Mouse (Mus musculus) neural tube, embryonic 14.5 days (tissue): ENCODE measurements at regions not wholly inside any gene's neighbourhood (a gene's known extent, or its start where the extent isn't known, plus 50 kb on each side); places are given as distances from the start of the nearest gene placed in this dataset.
A peak's percentile ranks its signal among the peaks of the same experiment; 100 is the strongest.

ENCODE experiments used
- ATAC-seq: fragments of 200-750 bp; cut with Nextera tagmentation; 2 replicates; pipeline ENCODE4 v1.8.0; 2017; ENCODE audit warnings: low read depth, mild to moderate bottlenecking, moderate TSS enrichment, moderate library complexity
- H3K27ac ChIP-seq: fragments of 300-500 bp; sonication (generic); 2 replicates; pipeline ENCODE4 v1.5.1; 2014; ENCODE audit warnings: low read depth, mild to moderate bottlenecking, control low read depth, low read length, moderate library complexity, mixed read lengths
- H3K27me3 ChIP-seq: fragments of 300-500 bp; sonication (generic); 2 replicates; pipeline ENCODE4 v1.6.1; 2014; ENCODE audit warnings: low read length; ENCODE audit not compliant: control insufficient read depth, insufficient read depth
- H3K36me3 ChIP-seq: fragments of 300-500 bp; sonication (generic); 2 replicates; pipeline ENCODE4 v1.6.1; 2014; ENCODE audit warnings: low read length, mixed read lengths; ENCODE audit not compliant: control insufficient read depth, insufficient read depth
- H3K4me1 ChIP-seq: fragments of 300-500 bp; sonication (generic); 2 replicates; pipeline ENCODE4 v1.6.1; 2014; ENCODE audit warnings: low read length; ENCODE audit not compliant: control insufficient read depth, insufficient read depth
- H3K4me2 ChIP-seq: fragments of 300-500 bp; sonication (generic); 2 replicates; pipeline ENCODE4 v1.6.1; 2014; ENCODE audit warnings: mild to moderate bottlenecking, low read depth, low read length, control low read depth
- H3K4me3 ChIP-seq: fragments of 300-500 bp; sonication (generic); 2 replicates; pipeline ENCODE4 v1.5.1; 2014; ENCODE audit warnings: low read depth, low read length, control low read depth, mixed read lengths
- H3K9ac ChIP-seq: fragments of 300-500 bp; sonication (generic); replicated peaks from 2 replicates; pipeline ENCODE4 v1.6.1; 2014; ENCODE audit warnings: low read depth, mild to moderate bottlenecking, control low read depth, low read length, mixed read lengths
- H3K9me3 ChIP-seq: fragments of 300-500 bp; sonication (generic); 2 replicates; pipeline ENCODE4 v1.6.1; 2016; ENCODE audit warnings: low read length; ENCODE audit not compliant: control insufficient read depth
- whole genome bisulfite sequencing: fragments of 180-500 bp; shearing (Covaris S2); extraction: QIAGEN DNeasy Blood & Tissue Kit; methylation state at CpG from one replicate; pipeline ENCODE4 v1.1.7; 2014; 5-methylcytosine and 5-hydroxymethylcytosine counted together

GRCm38 (mm10) chr4:89428465-89428864 lies 117.6 kb upstream of the Cdkn2b start:
- H3K4me3 ChIP-seq = no peak overlapping the region
- WGBS = 72% methylated on average over 1 of the region's 1 CpGs
- no peak for ATAC-seq

GRCm38 (mm10) chr4:89427345-89428293 lies 116.8 kb upstream of the Cdkn2b start:
- no peak overlapping the region for H3K27ac ChIP-seq
- no peaks in the 10 kb centered on the region for H3K9me3 ChIP-seq
- H3K27me3 ChIP-seq = no peaks in the 10 kb centered on the region
- WGBS = 51% methylated on average over 9 of the region's 9 CpGs
- H3K4me1 ChIP-seq = no peaks in the 10 kb centered on the region
- peak; percentile 80; the same call in 1 of the 2 replicates for ATAC-seq
- H3K4me3 ChIP-seq = no peak overlapping the region
- no peak overlapping the region for H3K4me2 ChIP-seq
- H3K9ac ChIP-seq = no peak overlapping the region
- H3K36me3 ChIP-seq = no peaks in the 10 kb centered on the region

More at GRCm38 (mm10) chr4:89428465-89428864, 117.6 kb upstream of the Cdkn2b start:
- Histone ChIP-seq H3K27me3 (no peaks in the 10 kb centered on the region), H3K9me3 (no peaks in the 10 kb centered on the region), H3K4me1 (no peaks in the 10 kb centered on the region), H3K36me3 (no peaks in the 10 kb centered on the region), H3K27ac (no peak overlapping the region), H3K4me2 (no peak overlapping the region), H3K9ac (no peak overlapping the region)

DNA sequence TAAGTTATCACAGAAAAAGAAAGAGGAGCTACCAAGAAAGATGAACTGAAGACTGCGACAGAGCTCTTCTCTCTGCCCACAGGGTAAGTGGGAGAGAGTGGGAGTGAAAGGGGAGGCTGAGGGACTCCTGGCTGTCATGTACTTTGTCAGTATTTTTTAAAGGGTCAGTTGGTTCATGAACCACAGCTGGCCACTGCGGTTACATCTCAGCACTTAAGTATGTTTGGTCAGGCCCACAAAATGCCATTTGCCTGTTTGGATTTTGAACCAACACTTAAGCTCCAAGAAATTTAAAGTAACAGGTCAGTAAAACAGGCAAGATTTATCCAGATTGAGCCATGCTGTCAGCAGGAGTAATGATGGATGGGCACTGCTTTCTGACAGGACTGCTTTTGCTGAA lies 115.1 kb upstream of the Cdkn2b start:
- no peak for ATAC-seq
- Histone ChIP-seq H3K9ac (no peak overlapping the region), H3K9me3 (no peaks in the 10 kb centered on the region), H3K27ac (no peak overlapping the region), H3K27me3 (no peaks in the 10 kb centered on the region), H3K4me3 (no peak overlapping the region), H3K36me3 (no peaks in the 10 kb centered on the region), H3K4me2 (no peak overlapping the region), H3K4me1 (no peaks in the 10 kb centered on the region)
- WGBS = 77% methylated on average over 2 of the region's 2 CpGs

DNA sequence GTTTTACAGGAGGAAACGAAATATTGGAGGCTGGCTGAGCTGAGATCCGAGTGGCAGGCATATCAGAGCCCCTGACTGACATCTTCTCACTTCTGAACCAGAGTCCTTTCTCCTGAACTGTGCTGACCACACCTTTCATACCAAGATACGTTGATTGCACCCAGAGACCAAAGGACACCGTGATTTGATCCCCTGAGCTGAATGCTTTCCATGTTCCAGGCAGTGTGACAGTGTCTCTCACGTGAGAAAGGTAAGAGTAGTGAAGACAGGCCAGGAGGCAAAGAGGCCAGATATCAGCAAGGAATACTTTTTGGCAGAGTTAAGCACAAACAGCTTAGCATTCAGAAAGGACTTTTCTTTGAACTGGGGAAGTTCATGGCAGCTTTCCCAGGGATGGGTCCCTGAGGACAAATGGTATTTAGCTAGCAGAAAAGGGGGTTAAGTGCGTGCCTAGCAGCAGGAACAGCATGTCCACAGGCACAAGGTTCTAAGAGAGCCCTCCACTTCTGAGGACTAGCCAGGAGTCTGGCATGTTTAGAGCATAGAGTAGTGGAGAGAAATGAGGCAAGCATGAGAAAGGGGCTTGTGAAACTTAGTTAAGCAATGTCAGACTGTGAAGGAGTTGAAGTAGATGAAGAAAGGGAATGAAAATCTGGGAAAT lies 111.0 kb upstream of the Cdkn2b start:
- no peak overlapping the region for H3K9ac ChIP-seq
- H3K9me3 ChIP-seq = no peaks in the 10 kb centered on the region
- no peaks in the 10 kb centered on the region for H3K4me1 ChIP-seq
- no peak for ATAC-seq
- H3K36me3 ChIP-seq = no peaks in the 10 kb centered on the region
- H3K4me2 ChIP-seq = no peak overlapping the region
- no peaks in the 10 kb centered on the region for H3K27me3 ChIP-seq
- no peak overlapping the region for H3K4me3 ChIP-seq
- H3K27ac ChIP-seq = no peak overlapping the region
- 68% methylated on average over 6 of the region's 6 CpGs for WGBS

DNA sequence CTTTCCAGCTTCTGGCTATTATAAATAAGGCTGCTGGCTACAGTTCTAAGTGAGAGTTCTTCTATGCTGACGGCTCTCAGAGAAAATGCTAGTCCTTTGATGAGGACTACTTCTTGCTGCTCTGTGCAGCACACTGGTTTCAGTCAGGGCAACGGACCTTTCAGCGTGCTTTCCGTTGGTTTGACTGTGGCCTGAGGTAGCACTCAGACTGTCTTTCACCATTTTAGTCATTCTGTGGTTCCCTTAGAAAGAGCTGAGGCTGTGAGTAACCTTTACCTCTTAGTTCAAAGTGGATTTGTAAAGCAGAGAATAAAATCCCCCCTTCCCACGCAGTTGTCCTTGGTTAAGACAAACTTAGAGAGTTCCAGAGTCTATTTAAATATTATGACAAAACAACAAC lies 110.0 kb upstream of the Cdkn2b start:
- H3K9ac ChIP-seq = no peak overlapping the region
- no peaks in the 10 kb centered on the region for H3K36me3 ChIP-seq
- no peaks in the 10 kb centered on the region for H3K4me1 ChIP-seq
- H3K27ac ChIP-seq = no peak overlapping the region
- H3K27me3 ChIP-seq = no peaks in the 10 kb centered on the region
- H3K9me3 ChIP-seq = no peaks in the 10 kb centered on the region
- no peak overlapping the region for H3K4me2 ChIP-seq
- WGBS = 88% methylated on average over 5 of the region's 5 CpGs
- H3K4me3 ChIP-seq = no peak overlapping the region
- ATAC-seq = no peak

DNA sequence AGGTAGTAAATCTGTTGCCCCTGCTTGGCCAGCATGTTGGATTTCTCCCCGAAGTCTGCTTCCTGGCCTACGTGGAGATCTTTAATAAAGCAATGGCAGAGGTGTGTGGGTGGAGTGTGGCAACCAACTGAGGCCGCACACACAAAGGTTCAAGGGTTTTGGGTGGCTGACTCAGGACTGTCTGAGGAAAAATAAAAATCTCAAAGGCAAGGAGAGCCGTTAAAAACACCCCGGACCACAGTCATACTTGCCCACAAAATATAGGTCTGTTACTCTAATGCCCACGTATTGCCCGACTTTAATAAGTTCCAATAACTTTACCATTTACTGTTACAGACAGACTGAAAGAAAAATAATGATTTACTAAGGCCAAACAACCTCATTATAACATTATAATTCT lies 108.7 kb upstream of the Cdkn2b start:
- no peaks in the 10 kb centered on the region for H3K4me1 ChIP-seq
- WGBS = 91% methylated on average over 7 of the region's 7 CpGs
- no peaks in the 10 kb centered on the region for H3K9me3 ChIP-seq
- H3K4me2 ChIP-seq = no peak overlapping the region
- H3K9ac ChIP-seq = no peak overlapping the region
- H3K4me3 ChIP-seq = no peak overlapping the region
- no peak overlapping the region for H3K27ac ChIP-seq
- H3K27me3 ChIP-seq = no peaks in the 10 kb centered on the region
- no peaks in the 10 kb centered on the region for H3K36me3 ChIP-seq
- no peak for ATAC-seq

GRCm38 (mm10) chr4:89405624-89406167 lies 94.9 kb upstream of the Cdkn2b start:
- Histone ChIP-seq H3K9ac (no peak overlapping the region), H3K4me1 (no peaks in the 10 kb centered on the region), H3K9me3 (no peaks in the 10 kb centered on the region), H3K36me3 (no peaks in the 10 kb centered on the region), H3K4me3 (no peak overlapping the region), H3K27ac (no peak overlapping the region), H3K4me2 (no peak overlapping the region), H3K27me3 (no peaks in the 10 kb centered on the region)
- 75% methylated on average over 2 of the region's 2 CpGs for WGBS
- no peak for ATAC-seq

- H3K27me3 ChIP-seq = no peaks in the 10 kb centered on the region
- WGBS = 86% methylated on average over 1 of the region's 1 CpGs
- ATAC-seq = no peak
- H3K9me3 ChIP-seq = no peaks in the 10 kb centered on the region
- no peaks in the 10 kb centered on the region for H3K36me3 ChIP-seq
- H3K27ac ChIP-seq = no peak overlapping the region
- no peak overlapping the region for H3K4me2 ChIP-seq
- H3K4me1 ChIP-seq = no peaks in the 10 kb centered on the region
- H3K4me3 ChIP-seq = no peak overlapping the region
- H3K9ac ChIP-seq = no peak overlapping the region
Observed at GRCm38 (mm10) chr4:89403151-89403550, 92.3 kb upstream of the Cdkn2b start.

GRCm38 (mm10) chr4:89402324-89402723 lies 91.5 kb upstream of the Cdkn2b start:
- WGBS = 76% methylated on average over 5 of the region's 5 CpGs
- Histone ChIP-seq H3K9ac (no peak overlapping the region), H3K4me2 (no peak overlapping the region), H3K9me3 (no peaks in the 10 kb centered on the region), H3K27me3 (no peaks in the 10 kb centered on the region), H3K4me3 (no peak overlapping the region), H3K27ac (no peak overlapping the region), H3K36me3 (no peaks in the 10 kb centered on the region), H3K4me1 (no peaks in the 10 kb centered on the region)
- no peak for ATAC-seq
